Mouse (Mus musculus) heart, adult 2 months (tissue): ENCODE data around the gene Tceanc2. TPM values are rescaled to one million over a fixed set of nuclear protein-coding genes. Genes with fewer than 3 reads are reported as not detected.
A peak's percentile ranks its signal among the peaks of the same experiment; 100 is the strongest.

Source experiments
- DNase-seq, 2 experiments: peaks; one replicate each; pipeline ENCODE4 v3.0.0; 2021
- H3K27ac ChIP-seq: fragments of 200-600 bp; 2 replicates; pipeline ENCODE4 v1.8.1; 2022
- H3K27me3 ChIP-seq: fragments of 200-500 bp; 2 replicates; pipeline ENCODE4 v1.6.1; 2012; ENCODE audit warnings: mild to moderate bottlenecking, low read length, inconsistent platforms, mixed read lengths; ENCODE audit not compliant: control insufficient read depth, insufficient read depth
- H3K36me3 ChIP-seq: fragments of 200-500 bp; 2 replicates; pipeline ENCODE4 v1.6.1; 2012; ENCODE audit warnings: low read length, inconsistent platforms; ENCODE audit not compliant: control insufficient read depth, insufficient read depth
- H3K4me1 ChIP-seq: fragments of 200-500 bp; 2 replicates; pipeline ENCODE4 v1.6.1; 2011; ENCODE audit warnings: low read length; ENCODE audit not compliant: control insufficient read depth, insufficient read depth
- H3K4me3 ChIP-seq: fragments of 200-600 bp; 2 replicates; pipeline ENCODE4 v1.8.1; 2022
- H3K79me2 ChIP-seq: fragments of 200-500 bp; replicated peaks from 2 replicates; pipeline ENCODE4 v1.6.1; 2012; ENCODE audit warnings: mild to moderate bottlenecking, inconsistent platforms, low read length, moderate library complexity, mixed read lengths; ENCODE audit not compliant: control insufficient read depth, insufficient read depth
- H3K9ac ChIP-seq: fragments of 200-500 bp; 2 replicates; pipeline ENCODE4 v1.6.1; 2012; ENCODE audit warnings: low read depth, mild to moderate bottlenecking, control low read depth, inconsistent platforms, low read length, mixed read lengths
- CTCF ChIP-seq: fragments of 200-600 bp; IDR thresholded peaks from 2 replicates; pipeline ENCODE4 v1.8.1; 2022; ENCODE audit warnings: antibody characterized with exemption, mild to moderate bottlenecking, moderate library complexity
- EP300 ChIP-seq: fragments of 200-500 bp; IDR thresholded peaks from 2 replicates; pipeline ENCODE4 v1.6.1; 2011; ENCODE audit warnings: low read depth, low read length, control low read depth; ENCODE audit not compliant: insufficient read depth
- POLR2A ChIP-seq: fragments of 200-500 bp; IDR thresholded peaks from 2 replicates; pipeline ENCODE4 v1.6.1; 2011; ENCODE audit warnings: mild to moderate bottlenecking, low read depth, low read length, control low read depth; ENCODE audit not compliant: insufficient read depth
- WGBS: fragments of 180-500 bp; shearing (Covaris S2); methylation state at CpG from one replicate; pipeline ENCODE4 v1.1.7; 2018; 5-methylcytosine and 5-hydroxymethylcytosine counted together
- intact Hi-C: fragments of 180-260 bp; cut with DNase I; formaldehyde crosslinking; loops from one replicate; pipeline ENCODE4 v1.15.1; 2025
- polyA plus RNA-seq: library from polyadenylated mRNA; depleted of rRNA; stranded (reverse); fragments of >200 nt; gene quantifications from 2 replicates; pipeline ENCODE4 v1.2.3, GENCODE M21; 2012
- total RNA-seq, 2 experiments: library from RNA; stranded (reverse); gene quantifications; 2 replicates each; pipeline ENCODE4 v1.2.3; 2021

The Tceanc2 gene
- total and polyA plus RNA-seq, 3 experiments = 3.3 to 14.7 (median 10.1) TPM

GRCm38 (mm10) chr4:107127901-107128669 is 50.8 kb downstream of the Tceanc2 start:
- Histone ChIP-seq H3K36me3 (no peaks in the 10 kb centered on the region), H3K9ac (no peak overlapping the region), H3K27me3 (no peaks in the 10 kb centered on the region), H3K27ac (no peak overlapping the region), H3K4me3 (no peak overlapping the region), H3K4me1 (no peaks in the 10 kb centered on the region), H3K79me2 (no peaks in the 10 kb centered on the region)
- DNase-seq = no peak
- TF ChIP-seq EP300 = no peak
- no peak for TF ChIP-seq POLR2A
- TF ChIP-seq CTCF = no peak
- WGBS = 74% methylated on average over 13 of the region's 13 CpGs
- intact Hi-C loops = no loop called here

- no peaks in the 10 kb centered on the region for H3K27me3 ChIP-seq
- no peak overlapping the region for H3K4me3 ChIP-seq
- no peak overlapping the region for H3K27ac ChIP-seq
- TF ChIP-seq CTCF = no peak
- TF ChIP-seq POLR2A = no peak
- TF ChIP-seq EP300 = no peak
- no peak for DNase-seq
- WGBS = 82% methylated on average over 13 of the region's 13 CpGs
- no peak overlapping the region for H3K9ac ChIP-seq
- no peaks in the 10 kb centered on the region for H3K36me3 ChIP-seq
- H3K79me2 ChIP-seq = no peaks in the 10 kb centered on the region
- intact Hi-C loops = no loop called here
- H3K4me1 ChIP-seq = no peaks in the 10 kb centered on the region
These were observed 51.9 kb downstream of the Tceanc2 start for GRCm38 (mm10) chr4:107126891-107127524.

- Histone ChIP-seq H3K9ac (no peak overlapping the region), H3K4me3 (no peak overlapping the region), H3K36me3 (no peaks in the 10 kb centered on the region), H3K79me2 (no peaks in the 10 kb centered on the region), H3K27ac (no peak overlapping the region), H3K4me1 (no peaks in the 10 kb centered on the region), H3K27me3 (no peaks in the 10 kb centered on the region)
- intact Hi-C loops = no loop called here
- 44% methylated on average over 10 of the region's 10 CpGs for WGBS
- no peak for DNase-seq
- TF ChIP-seq CTCF = no peak
- TF ChIP-seq EP300 = no peak
- no peak for TF ChIP-seq POLR2A
These were observed 52.5 kb downstream of the Tceanc2 start for GRCm38 (mm10) chr4:107126389-107126788.

- H3K27me3 ChIP-seq = no peaks in the 10 kb centered on the region
- H3K79me2 ChIP-seq = no peaks in the 10 kb centered on the region
- H3K4me1 ChIP-seq = no peaks in the 10 kb centered on the region
- H3K4me3 ChIP-seq = no peak overlapping the region
- H3K9ac ChIP-seq = no peak overlapping the region
- no peak overlapping the region for H3K27ac ChIP-seq
- H3K36me3 ChIP-seq = no peaks in the 10 kb centered on the region
- no peak for DNase-seq
- 59% methylated on average over 5 of the region's 5 CpGs for WGBS
- TF ChIP-seq EP300 = no peak
- TF ChIP-seq CTCF = no peak
- TF ChIP-seq POLR2A = no peak
- intact Hi-C loops = no loop called here
These were observed 53.8 kb downstream of the Tceanc2 start for GRCm38 (mm10) chr4:107125101-107125500.

- no peaks in the 10 kb centered on the region for H3K4me1 ChIP-seq
- H3K9ac ChIP-seq = no peak overlapping the region
- WGBS = 53% methylated on average over 7 of the region's 7 CpGs
- intact Hi-C loops = no loop called here
- no peaks in the 10 kb centered on the region for H3K79me2 ChIP-seq
- H3K27me3 ChIP-seq = no peaks in the 10 kb centered on the region
- no peak for DNase-seq
- H3K36me3 ChIP-seq = no peaks in the 10 kb centered on the region
- no peak for TF ChIP-seq POLR2A
- TF ChIP-seq CTCF = no peak
- no peak for TF ChIP-seq EP300
- H3K4me3 ChIP-seq = no peak overlapping the region
- no peak overlapping the region for H3K27ac ChIP-seq
These were observed 54.5 kb downstream of the Tceanc2 start for GRCm38 (mm10) chr4:107124376-107124775.

GRCm38 (mm10) chr4:107121165-107121943 is 57.6 kb downstream of the Tceanc2 start:
- TF ChIP-seq POLR2A (no peak), CTCF (peak; percentile 61)
- Histone ChIP-seq H3K27me3 (no peaks in the 10 kb centered on the region), H3K36me3 (no peaks in the 10 kb centered on the region), H3K4me3 (no peak overlapping the region), H3K4me1 (no peaks in the 10 kb centered on the region), H3K9ac (no peak overlapping the region), H3K79me2 (no peaks in the 10 kb centered on the region), H3K27ac (no peak overlapping the region)
- DNase-seq = peak; percentile 28 to 32
- WGBS = 64% methylated on average over 12 of the region's 12 CpGs
- intact Hi-C loops = no loop called here
